Mouse (Mus musculus) lung, postnatal 10 days (tissue): ENCODE measurements at regions not wholly inside any gene's neighbourhood (a gene's known extent, or its start where the extent isn't known, plus 50 kb on each side); places are given as distances from the start of the nearest gene placed in this dataset.

ENCODE experiments used
- DNase-seq: peaks from one replicate; pipeline ENCODE4 v3.0.0; 2021

DNA sequence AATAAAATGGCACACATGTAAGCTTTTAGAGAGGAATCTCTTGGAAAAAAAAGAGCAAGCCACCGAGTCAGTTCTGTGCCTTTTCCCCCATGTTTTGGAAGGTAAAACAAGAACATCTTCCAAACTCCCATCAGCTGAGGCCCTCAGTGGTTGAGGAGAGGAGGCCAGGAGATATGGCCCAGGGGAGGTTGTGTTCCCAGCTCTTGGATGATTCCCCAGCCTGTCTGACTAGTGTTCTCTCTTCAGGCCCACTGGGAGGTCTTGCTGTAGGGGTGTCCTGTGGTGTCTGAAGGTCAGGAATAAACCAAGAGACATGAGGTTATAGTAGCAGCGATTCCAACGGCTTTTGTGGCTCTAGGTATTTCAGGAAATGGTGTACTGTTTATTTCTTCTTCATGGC is 643.2 kb downstream of the Rnf144a start:
- DNase-seq = no peak

DNA sequence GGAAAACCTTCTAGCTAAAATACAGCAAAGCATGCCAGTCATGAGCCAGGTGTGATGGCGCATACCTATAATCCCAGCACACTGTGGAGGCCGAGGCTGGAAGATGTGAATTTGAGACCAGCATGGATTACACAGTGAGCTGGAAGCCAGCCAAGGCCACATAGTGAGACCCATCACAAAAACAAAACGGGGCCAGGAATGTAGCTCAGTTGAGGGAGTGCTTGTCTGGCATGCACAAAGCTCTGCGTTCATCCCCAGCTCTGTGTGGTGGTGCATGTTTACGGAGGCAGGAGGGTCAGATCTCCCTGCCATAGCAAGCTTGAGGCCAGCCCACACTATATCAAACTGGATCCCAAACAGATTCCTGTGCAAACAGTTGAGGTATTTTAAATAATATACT is 646.4 kb downstream of the Rnf144a start:
- DNase-seq = peak; percentile 50

- DNase-seq = no peak
Measured at GRCm38 (mm10) chr12:25763061-25763460, 652.0 kb downstream of the Rnf144a start.

- DNase-seq = no peak
Measured at GRCm38 (mm10) chr12:25757014-25757413, 658.0 kb downstream of the Rnf144a start.

DNA sequence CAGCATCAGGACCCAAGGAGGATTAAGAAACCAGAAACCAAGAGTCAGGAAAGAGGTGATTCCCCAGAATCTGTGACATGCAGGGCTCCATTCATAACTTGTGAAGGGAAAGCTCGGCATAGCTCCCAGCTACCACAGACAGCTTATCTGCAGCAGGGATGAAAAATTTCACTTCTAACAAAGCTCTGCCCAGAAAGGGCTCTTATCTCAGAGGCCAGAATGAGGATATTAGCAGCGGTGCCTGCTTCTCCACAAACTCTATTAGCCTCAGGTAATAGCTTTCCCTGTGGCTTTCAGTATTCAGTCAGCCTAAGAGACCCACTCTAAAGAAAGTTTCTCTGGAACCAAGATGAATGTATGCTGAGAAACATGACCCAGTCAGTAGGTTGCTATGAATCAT is 636.9 kb upstream of the Id2 start:
- no peak for DNase-seq

- peak; percentile 40 for DNase-seq
Measured at GRCm38 (mm10) chr12:25725774-25726173, 628.8 kb upstream of the Id2 start.

- no peak for DNase-seq
Measured at GRCm38 (mm10) chr12:25711186-25711585, 614.2 kb upstream of the Id2 start.

- DNase-seq = no peak
Measured at GRCm38 (mm10) chr12:25703023-25703400, 606.1 kb upstream of the Id2 start.

DNA sequence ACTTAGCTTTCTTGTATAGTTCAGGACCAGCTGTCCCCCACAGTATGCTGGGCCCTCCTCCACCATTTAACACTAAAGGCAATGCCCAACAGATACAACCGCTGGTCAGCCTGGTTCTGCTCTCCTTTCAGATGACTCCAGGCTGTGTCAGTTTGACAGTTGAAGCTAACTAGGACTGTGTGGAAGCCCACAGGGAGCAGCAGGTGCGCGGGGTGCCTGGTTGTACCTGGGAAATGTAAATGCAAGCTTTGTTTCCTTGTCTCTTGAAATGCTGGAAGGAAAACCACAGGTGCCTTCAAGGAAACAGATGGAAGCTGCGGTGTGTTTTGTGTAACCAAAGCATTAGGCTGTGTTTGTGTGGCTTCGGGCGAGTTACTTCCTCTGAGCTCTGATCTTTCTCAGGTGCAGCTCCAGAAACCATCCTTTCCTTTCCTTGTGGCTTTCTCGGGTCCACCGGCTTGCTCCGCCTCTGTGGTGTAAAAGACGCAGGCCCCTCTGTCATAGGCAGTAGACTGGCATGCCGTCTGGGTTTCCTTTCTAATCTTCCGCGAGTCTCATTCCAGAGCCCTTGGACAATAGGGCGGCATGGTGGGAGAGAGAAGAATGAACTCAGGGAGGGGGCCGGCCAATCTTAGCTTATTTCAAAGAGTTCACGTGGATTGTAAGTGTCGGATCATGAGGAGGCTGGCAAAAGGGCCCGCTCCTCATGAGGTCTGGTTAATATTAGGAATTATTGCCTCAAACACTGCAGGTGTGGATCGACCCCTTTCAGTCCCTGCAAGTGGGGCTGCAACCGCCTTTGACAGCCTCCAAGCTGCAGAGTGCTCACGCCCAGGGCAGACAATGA is 605.5 kb upstream of the Id2 start:
- no peak for DNase-seq

DNA sequence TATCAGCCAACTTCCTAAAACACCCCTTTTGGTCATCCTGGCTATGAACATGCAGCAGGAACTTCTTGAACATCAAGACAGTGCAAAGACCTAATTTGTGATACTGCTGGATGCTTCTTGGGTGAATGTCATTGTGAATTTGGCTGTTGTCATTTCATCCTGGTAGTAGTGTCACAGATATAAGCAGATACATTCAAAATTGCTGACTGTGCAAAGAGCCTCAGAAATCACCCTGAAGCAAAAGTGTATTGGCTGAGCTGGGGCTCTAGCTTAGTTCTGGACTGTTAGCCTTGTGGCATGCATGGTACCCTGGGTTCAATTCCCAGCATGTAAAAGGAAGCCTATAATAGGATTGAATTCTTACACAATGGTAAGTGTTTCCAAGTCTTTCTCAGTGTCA is 590.1 kb upstream of the Id2 start:
- no peak for DNase-seq

DNA sequence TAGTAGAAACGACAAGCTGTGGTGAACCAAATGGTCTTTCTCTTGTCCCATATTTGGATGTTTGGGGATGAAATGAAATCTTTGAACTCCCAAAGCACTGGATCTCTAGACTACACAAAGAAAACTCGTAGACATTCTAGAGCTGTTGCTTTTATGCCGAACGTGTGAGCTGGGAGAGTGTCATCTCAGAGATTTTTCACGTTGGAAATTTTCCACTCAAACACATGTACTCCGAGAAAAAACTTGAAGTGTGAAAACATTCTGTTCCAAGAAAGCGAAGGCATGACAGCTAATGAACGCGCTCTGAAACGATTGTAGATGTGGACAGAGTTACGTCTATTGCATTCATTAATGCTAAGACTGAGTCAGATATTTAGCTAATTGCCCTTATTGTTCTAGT is 579.7 kb upstream of the Id2 start:
- no peak for DNase-seq

GRCm38 (mm10) chr12:25668336-25668735 is 571.4 kb upstream of the Id2 start:
- no peak for DNase-seq

- DNase-seq = no peak
Measured at GRCm38 (mm10) chr12:25654456-25654855, 557.5 kb upstream of the Id2 start.

DNA sequence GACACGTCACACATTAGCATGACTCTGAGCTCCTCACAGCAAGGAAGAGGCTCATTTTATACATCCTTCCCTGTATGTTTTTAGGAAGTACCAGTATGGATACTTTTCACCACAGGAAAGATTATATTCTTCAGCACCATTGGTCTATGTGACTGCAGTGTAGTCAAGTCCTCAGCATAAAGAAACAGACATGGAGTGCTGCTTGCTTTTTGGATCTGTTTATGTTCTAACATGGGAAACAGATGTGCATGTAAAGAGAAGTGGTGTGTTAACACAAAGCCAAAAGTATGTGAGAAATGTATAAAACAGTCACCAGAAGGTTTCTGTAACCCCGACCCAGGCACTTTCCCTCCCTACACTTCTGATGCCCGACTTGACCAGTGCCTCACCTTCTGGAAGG is 553.3 kb upstream of the Id2 start:
- no peak for DNase-seq

GRCm38 (mm10) chr12:25628081-25628480 is 531.1 kb upstream of the Id2 start:
- DNase-seq = no peak

DNA sequence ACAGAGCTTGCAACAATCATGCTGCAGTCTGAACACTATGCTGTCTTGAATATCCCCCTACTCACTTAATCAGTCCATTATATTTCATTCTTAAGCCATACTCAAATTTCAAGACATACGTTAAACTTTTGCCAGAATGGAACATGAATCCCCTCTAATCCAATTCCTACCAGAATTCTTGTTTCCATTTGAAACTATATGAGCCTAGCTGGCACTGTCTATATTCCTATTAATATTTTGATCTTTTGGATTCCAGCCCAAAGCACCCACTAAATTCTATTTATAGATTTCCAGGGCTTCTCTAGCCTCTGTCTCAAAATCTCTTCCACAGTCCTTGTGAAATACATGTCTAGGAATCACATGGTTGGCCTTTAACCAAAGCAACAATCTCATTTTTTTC is 528.9 kb upstream of the Id2 start:
- DNase-seq = no peak

DNA sequence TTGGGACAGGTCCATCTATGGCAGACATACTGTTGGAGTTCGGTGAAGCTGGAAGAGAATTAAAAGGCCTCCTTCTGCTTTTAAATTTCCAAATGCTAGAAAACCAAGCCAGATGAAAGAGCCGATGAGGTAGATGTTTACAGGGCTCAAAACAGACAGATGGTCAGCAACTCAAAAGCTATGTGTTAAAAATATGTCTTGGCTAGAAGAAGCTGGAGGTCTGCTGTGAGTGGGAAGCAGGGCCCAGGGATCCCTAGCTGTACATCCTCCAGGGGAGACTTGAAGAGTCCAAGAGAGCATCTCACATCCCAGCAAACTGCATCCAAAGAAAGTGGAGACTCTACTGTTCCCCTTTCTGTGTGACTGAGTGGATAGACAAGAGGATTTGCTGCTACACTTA is 526.5 kb upstream of the Id2 start:
- DNase-seq = no peak

DNA sequence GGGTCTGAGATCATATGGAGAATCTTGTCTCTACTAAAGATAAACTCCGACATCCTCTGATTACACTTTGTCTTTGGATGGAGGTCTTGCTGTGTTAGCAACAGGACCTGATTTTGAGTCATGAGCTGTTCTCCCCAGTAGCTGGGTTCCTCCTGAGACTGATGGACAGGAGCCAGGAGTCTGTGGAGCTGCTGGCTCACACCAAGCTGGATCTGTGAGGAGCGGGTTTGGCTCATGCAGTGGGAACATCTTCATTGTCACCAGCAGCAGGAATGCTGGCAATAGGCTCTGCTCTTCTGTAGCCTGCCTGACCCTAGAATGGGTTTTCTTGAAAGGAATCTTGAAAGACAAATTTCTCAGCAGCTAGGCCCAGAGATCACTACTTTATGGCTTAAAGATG is 524.2 kb upstream of the Id2 start:
- peak; percentile 64 for DNase-seq

- peak; percentile 16 for DNase-seq
Measured at GRCm38 (mm10) chr12:25617521-25617920, 520.6 kb upstream of the Id2 start.

DNA sequence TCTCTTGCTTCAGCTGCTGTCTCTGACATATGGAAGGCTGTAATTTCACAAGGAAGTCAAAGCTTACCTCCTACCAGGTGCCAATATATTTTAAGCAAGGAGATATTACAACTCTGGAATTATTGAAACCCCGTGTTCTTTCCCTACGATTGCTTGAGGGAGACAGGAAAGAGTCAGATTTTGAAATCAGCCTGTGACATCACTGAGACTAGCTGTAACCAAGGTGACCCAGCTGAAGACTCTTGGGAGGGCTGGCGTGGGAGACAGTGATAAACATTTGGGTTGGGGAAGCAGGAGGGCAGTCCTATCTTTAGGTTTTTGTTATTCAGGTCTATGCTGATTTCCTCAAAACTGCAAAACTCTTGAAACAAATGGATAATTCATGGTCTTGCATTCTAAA is 518.4 kb upstream of the Id2 start:
- no peak for DNase-seq

GRCm38 (mm10) chr12:25613473-25613872 is 516.5 kb upstream of the Id2 start:
- DNase-seq = no peak

- peak; percentile 79 for DNase-seq
Measured at GRCm38 (mm10) chr12:25609045-25609444, 512.1 kb upstream of the Id2 start.

DNA sequence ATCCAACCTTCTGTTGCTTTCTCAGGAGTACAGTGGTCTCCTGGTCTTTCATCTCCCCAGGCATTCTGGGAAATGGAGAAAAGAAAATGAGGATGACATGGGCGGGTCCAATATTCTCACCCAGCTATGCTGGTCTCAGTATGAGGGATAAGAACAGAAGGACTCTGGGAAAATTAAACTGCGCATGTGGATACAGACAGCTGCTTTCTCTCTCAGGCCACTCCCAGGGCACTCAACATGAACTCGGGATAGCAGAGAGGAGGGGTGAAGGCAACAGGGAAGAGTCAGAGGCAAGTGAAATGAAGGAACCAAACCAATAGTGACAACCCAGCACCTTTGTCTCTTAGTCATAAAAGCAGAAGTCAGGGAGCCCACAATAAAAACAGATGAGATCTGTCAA is 508.5 kb upstream of the Id2 start:
- peak; percentile 56 for DNase-seq

- no peak for DNase-seq
Measured at GRCm38 (mm10) chr12:25590262-25590661, 493.3 kb upstream of the Id2 start.

DNA sequence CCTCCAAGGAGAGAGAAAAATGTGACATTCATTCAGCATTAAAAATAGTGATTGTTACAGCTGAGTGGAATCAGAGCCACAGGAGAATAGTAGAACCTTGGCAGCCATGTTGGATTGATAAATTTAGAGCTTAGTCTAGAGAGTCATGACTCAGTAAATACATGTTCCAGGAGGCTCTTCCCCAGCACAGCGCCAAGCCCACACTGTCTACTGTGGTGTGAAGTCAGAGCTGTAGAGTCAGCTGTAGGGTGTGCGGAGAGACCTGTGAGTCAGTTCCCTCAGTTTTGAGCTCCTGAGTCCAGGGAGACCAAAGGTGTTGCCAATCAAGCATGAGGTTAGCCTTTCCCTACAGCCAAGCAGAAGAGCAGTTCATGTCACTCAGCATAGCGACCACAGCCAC is 488.8 kb upstream of the Id2 start:
- DNase-seq = no peak
